Mouse (Mus musculus): ENCODE data around the gene Kidins220. TPM values are rescaled to one million over a fixed set of nuclear protein-coding genes. Genes with fewer than 3 reads are reported as not detected.
A peak's percentile ranks its signal among the peaks of the same experiment; 100 is the strongest.

The Kidins220 gene
- polyA plus RNA-seq, 1 experiment from 2014 or later = 26.1 TPM

DNA sequence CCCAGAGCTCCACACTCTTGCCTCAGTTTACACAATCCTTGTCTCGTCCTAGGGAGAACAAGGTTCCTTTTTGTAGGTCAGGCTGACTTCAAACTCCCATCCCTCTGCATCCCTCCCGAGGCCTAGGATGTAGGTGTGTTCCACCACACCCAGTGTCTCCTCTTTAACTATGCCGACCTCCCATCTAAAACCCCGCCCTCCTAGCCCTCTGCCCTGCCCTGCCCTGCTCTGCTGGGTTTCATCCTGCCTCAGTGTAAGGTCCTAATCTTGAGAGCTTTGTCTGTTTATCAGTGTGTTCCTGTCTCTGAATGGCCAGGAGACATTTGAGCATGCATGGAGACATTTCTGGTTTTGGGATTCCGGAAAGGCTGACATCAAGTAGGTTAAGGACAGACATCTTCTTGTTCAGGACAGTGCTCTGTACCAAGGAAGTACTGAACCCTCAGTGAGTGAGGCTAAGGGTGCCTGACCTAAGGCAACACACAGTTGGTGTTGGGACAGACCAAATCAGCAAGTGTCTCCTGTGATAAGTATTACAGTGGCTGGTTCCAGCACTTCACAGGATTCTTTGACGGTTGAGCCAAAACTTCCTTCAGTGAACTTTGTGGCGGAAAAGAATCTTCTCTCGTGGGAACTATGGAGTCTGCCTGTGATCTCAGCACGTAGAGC lies 32.0 kb upstream of the Kidins220 start:
- Histone ChIP-seq H3K27me3 (no peaks in the 10 kb centered on the region), H3K4me2 (replicated peaks) (no peak overlapping the region), H3K4me1 (no peaks in the 10 kb centered on the region), H3K9me3 (replicated peaks) (no peaks in the 10 kb centered on the region), H3K27ac (replicated peaks) (no peak overlapping the region), H3K4me3 (replicated peaks) (no peak overlapping the region), H3K36me3 (peaks cover 27% of the 10 kb centered on the region), H3K9ac (no peak overlapping the region)
- no peak for ATAC-seq (ENCODE audit: insufficient number of reproducible peaks, low FRiP score, low TSS enrichment, low read depth)
- WGBS = 76% methylated on average over 9 of the region's 9 CpGs

DNA sequence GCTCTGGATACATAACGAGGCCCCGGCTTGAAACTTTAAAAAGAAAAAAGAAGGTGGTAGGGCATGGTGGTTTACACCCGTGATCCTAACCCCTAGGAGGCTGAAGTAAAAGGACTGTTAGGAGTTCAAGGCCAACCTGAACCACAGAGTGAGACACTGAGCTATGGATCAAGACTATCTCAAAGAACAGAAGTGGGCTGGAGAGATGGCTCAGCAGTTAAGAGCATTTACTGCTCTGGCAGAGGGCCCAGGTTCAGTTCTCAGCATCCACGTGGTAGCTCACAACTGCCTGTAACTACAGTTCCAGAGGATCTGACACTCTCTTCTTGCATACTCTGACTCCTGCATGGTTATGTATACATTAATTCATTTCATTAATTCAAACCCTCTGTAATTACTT lies 31.3 kb upstream of the Kidins220 start:
- Histone ChIP-seq H3K27me3 (no peaks in the 10 kb centered on the region), H3K4me2 (replicated peaks) (no peak overlapping the region), H3K27ac (replicated peaks) (no peak overlapping the region), H3K36me3 (peaks cover 27% of the 10 kb centered on the region), H3K9ac (no peak overlapping the region), H3K9me3 (replicated peaks) (no peaks in the 10 kb centered on the region), H3K4me1 (no peaks in the 10 kb centered on the region), H3K4me3 (replicated peaks) (no peak overlapping the region)
- ATAC-seq (ENCODE audit: insufficient number of reproducible peaks, low FRiP score, low TSS enrichment, low read depth) = no peak
- WGBS = 87% methylated on average over 4 of the region's 4 CpGs

DNA sequence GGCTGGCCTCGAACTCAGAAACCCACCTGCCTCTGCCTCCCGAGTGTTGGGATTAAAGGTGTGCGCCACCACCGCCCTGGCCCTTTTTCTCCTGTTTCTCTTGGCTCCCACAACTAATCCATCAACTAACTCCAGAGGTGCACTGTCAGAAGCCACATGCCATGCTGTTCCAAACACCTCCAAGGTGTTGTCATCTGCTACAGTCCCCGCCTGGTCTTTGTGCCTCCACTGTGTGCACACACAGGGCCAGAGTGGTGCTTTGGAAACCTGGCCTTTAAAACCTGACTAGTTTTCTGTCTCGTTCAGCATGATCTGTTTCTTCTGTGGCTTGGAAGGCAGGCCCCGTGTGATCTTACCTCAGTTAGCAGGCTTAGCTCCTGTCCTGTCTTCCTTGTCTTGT lies 30.1 kb upstream of the Kidins220 start:
- Histone ChIP-seq H3K4me3 (replicated peaks) (no peak overlapping the region), H3K9ac (no peak overlapping the region), H3K36me3 (peaks cover 27% of the 10 kb centered on the region), H3K4me2 (replicated peaks) (no peak overlapping the region), H3K27ac (replicated peaks) (no peak overlapping the region), H3K4me1 (no peaks in the 10 kb centered on the region), H3K27me3 (no peaks in the 10 kb centered on the region), H3K9me3 (replicated peaks) (no peaks in the 10 kb centered on the region)
- WGBS = 91% methylated on average over 7 of the region's 7 CpGs
- no peak for ATAC-seq (ENCODE audit: insufficient number of reproducible peaks, low FRiP score, low TSS enrichment, low read depth)

DNA sequence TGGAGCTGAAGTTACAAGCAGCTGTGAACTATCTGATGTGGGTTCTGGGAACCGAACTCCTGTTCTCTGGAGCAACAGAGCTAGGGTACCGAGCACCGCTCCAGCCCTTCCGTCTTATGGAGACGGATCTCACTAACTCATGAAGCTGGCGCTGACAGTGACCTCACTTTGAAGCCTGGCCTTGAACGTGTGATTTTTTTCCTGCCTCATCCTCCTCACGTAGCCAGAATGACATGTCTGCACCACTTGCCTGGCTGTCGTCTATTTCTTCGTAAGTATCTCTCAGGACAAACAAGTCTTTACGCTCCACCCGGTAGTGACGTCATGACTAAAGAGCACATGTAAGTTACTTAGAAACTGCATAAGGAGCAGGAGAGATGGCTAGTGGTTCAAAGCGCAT lies 27.7 kb upstream of the Kidins220 start:
- ATAC-seq (ENCODE audit: insufficient number of reproducible peaks, low FRiP score, low TSS enrichment, low read depth) = no peak
- H3K36me3 ChIP-seq = peaks cover 31% of the 10 kb centered on the region
- no peaks in the 10 kb centered on the region for H3K9me3 ChIP-seq (replicated peaks)
- WGBS = 90% methylated on average over 14 of the region's 14 CpGs
- no peaks in the 10 kb centered on the region for H3K27me3 ChIP-seq
- H3K4me1 ChIP-seq = 0 out of 2 replicates have a peak, but pooled peaks cover 1% of the 10 kb centered on the region
- H3K9ac ChIP-seq = no peak overlapping the region
- no peak overlapping the region for H3K4me2 ChIP-seq (replicated peaks)
- H3K27ac ChIP-seq (replicated peaks) = no peak overlapping the region
- no peak overlapping the region for H3K4me3 ChIP-seq (replicated peaks)

DNA sequence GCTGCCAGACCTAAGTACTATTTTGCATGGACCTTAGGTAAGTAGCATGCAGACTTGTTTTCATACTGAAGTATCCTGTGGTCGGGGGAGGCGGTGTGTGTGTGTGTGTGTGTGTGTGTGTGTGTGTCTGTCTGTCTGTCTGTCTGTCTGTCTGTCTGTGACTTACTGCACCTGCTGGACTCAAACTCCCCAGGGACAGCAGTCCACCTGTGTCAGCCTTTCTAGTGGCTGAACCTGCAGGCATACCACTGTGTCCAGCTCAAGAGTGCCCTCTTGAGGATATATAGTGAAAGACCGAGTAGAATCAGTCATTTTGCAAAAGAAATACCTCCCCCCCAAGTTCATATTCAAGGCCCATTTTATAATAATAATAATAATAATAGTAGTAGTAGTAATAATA lies 26.4 kb upstream of the Kidins220 start:
- 60% methylated on average over 3 of the region's 3 CpGs for WGBS
- no peak for ATAC-seq (ENCODE audit: insufficient number of reproducible peaks, low FRiP score, low TSS enrichment, low read depth)

DNA sequence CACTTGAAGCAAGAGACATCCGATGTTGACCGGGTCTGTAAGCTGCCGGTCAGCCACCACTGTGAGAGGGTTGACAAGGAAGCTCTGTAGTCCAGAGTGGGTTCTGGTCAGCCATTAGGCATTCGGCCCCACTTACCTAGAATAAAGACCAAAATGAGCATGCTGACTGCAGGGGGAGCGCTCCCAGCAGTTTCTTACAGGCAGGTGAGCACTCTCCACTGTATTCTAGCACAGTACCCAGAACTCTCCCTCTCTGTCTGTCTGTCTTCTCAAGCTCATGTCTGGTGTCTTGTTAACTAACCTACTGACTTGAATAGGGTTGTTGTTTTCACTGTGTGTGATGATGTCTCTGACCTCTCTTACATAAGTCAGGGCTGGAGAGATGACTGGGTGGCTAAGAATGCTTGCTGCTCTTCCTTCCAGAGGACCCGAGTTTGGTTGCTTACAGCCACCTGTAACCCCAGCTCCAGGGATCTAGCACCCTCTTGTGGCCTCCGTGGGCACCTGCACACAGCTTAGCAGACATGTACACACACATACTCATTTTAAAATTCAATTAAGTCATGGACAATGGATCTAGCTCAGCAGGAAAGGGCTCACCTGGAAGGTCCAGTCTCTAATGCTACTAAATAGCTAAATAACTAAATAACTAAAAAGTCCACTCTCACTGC lies 24.2 kb upstream of the Kidins220 start:
- H3K4me1 ChIP-seq = peaks cover 8% of the 10 kb centered on the region; the same call in 1 of the 2 replicates
- H3K9ac ChIP-seq = no peak overlapping the region
- WGBS = 87% methylated on average over 7 of the region's 7 CpGs
- H3K4me3 ChIP-seq (replicated peaks) = no peak overlapping the region
- no peaks in the 10 kb centered on the region for H3K27me3 ChIP-seq
- H3K4me2 ChIP-seq (replicated peaks) = no peak overlapping the region
- no peaks in the 10 kb centered on the region for H3K9me3 ChIP-seq (replicated peaks)
- H3K27ac ChIP-seq (replicated peaks) = no peak overlapping the region
- H3K36me3 ChIP-seq = peaks cover 45% of the 10 kb centered on the region
- ATAC-seq (ENCODE audit: insufficient number of reproducible peaks, low FRiP score, low TSS enrichment, low read depth) = no peak

More for the DNA sequence above, 26.4 kb upstream of the Kidins220 start:
- Histone ChIP-seq H3K4me1 (peaks cover 8% of the 10 kb centered on the region; the same call in 1 of the 2 replicates), H3K27me3 (no peaks in the 10 kb centered on the region), H3K9ac (no peak overlapping the region), H3K36me3 (peaks cover 31% of the 10 kb centered on the region), H3K27ac (replicated peaks) (no peak overlapping the region), H3K4me2 (replicated peaks) (no peak overlapping the region), H3K9me3 (replicated peaks) (no peaks in the 10 kb centered on the region), H3K4me3 (replicated peaks) (no peak overlapping the region)

DNA sequence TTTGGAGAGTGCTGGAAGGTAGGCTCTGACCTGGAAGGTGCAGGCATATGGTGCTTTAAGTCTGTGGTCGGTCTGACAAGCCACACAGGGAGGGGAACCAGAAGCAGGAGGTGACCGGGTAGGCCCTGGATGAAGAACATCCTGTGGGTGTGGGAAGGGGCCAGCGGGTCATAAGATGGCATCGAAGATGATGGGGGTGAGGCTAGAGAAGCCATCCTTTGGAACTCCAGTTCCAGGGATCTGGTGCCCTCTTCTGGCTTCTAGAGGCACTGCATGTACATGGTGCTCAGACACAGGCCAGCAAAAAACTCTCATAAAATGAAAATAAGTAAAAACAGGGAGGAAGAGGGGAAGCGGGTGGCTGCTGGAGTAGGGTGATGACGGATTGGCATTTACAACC lies 22.6 kb upstream of the Kidins220 start:
- peak; percentile 40; the same call in 1 of the 2 replicates for ATAC-seq (ENCODE audit: insufficient number of reproducible peaks, low FRiP score, low TSS enrichment, low read depth)
- H3K4me1 ChIP-seq = peaks cover 8% of the 10 kb centered on the region; the same call in 1 of the 2 replicates
- no peak overlapping the region for H3K4me3 ChIP-seq (replicated peaks)
- no peaks in the 10 kb centered on the region for H3K9me3 ChIP-seq (replicated peaks)
- H3K9ac ChIP-seq = no peak overlapping the region
- H3K27ac ChIP-seq (replicated peaks) = no peak overlapping the region
- H3K4me2 ChIP-seq (replicated peaks) = no peak overlapping the region
- H3K27me3 ChIP-seq = no peaks in the 10 kb centered on the region
- 54% methylated on average over 6 of the region's 6 CpGs for WGBS
- H3K36me3 ChIP-seq = peaks cover 46% of the 10 kb centered on the region

DNA sequence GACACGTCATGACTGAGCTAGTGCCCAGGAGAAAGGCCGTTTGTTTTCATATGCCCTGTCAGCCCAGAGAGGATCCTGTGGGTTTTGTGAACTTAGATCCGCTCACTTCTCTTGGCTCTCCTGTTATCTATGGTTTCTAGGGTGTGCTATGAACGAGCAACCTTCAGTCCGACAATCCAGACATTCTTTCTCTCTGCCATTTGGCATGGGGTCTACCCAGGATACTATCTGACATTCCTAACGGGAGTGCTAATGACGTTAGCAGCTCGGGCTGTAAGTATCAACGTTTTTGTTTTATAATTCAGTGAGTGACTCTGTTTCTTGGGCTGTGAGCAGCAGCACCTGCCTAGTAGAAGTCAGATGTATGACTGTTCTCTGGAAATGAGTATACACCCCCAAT lies 19.6 kb upstream of the Kidins220 start:
- no peaks in the 10 kb centered on the region for H3K9me3 ChIP-seq (replicated peaks)
- peaks cover 54% of the 10 kb centered on the region for H3K36me3 ChIP-seq
- no peak overlapping the region for H3K4me2 ChIP-seq (replicated peaks)
- WGBS = 82% methylated on average over 9 of the region's 9 CpGs
- H3K27ac ChIP-seq (replicated peaks) = no peak overlapping the region
- no peak overlapping the region for H3K9ac ChIP-seq
- H3K4me1 ChIP-seq = peaks cover 8% of the 10 kb centered on the region; the same call in 1 of the 2 replicates
- no peak overlapping the region for H3K4me3 ChIP-seq (replicated peaks)
- H3K27me3 ChIP-seq = no peaks in the 10 kb centered on the region
- ATAC-seq (ENCODE audit: insufficient number of reproducible peaks, low FRiP score, low TSS enrichment, low read depth) = no peak

DNA sequence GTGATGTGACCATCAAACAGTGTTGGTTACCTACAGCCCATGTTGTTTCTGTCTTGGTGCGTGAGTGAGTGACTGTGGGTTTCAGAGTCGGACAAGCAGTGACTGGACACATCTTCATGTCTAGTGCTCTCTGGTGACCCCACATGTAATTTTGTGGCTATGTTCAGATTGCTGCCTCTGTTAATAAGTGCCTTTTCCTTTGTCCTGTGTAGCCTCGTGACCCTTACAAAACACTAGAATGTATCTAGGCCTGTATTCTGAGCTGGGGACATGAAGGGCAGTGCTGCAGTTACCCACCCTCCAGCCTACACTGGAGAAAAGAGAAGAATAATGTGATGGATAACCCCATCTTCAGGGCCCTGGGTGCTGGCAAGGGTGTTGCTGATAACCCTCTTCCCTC lies 16.2 kb upstream of the Kidins220 start:
- Histone ChIP-seq H3K4me1 (no peaks in the 10 kb centered on the region), H3K27ac (replicated peaks) (no peak overlapping the region), H3K9ac (no peak overlapping the region), H3K9me3 (replicated peaks) (no peaks in the 10 kb centered on the region), H3K4me3 (replicated peaks) (no peak overlapping the region), H3K27me3 (no peaks in the 10 kb centered on the region), H3K4me2 (replicated peaks) (no peak overlapping the region), H3K36me3 (peaks cover 35% of the 10 kb centered on the region)
- ATAC-seq (ENCODE audit: insufficient number of reproducible peaks, low FRiP score, low TSS enrichment, low read depth) = no peak
- 89% methylated on average over 3 of the region's 3 CpGs for WGBS

DNA sequence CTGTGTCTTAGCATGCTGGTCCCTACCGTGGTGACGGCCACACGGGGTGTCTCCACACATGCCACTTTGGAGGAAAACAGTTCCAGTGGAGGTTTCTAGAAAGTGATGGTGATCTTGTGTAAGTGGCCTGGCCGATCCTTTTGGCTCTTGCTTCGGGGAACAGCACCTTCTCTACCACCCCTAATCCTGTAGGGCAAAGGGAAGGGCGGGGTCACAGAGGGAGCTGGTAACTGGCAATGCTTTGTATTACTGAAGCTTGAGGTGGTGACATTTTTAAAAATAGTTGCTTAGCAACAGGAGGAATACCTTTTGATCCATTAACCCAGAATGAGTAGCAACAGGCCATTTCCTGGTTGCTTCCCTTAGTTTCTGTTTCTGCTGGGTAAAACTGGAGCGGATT lies 12.9 kb upstream of the Kidins220 start:
- no peak overlapping the region for H3K4me2 ChIP-seq (replicated peaks)
- WGBS = 87% methylated on average over 7 of the region's 7 CpGs
- no peaks in the 10 kb centered on the region for H3K9me3 ChIP-seq (replicated peaks)
- H3K36me3 ChIP-seq = peaks cover 14% of the 10 kb centered on the region; the same call in 1 of the 2 replicates
- no peaks in the 10 kb centered on the region for H3K4me1 ChIP-seq
- no peak overlapping the region for H3K27ac ChIP-seq (replicated peaks)
- H3K27me3 ChIP-seq = no peaks in the 10 kb centered on the region
- no peak overlapping the region for H3K4me3 ChIP-seq (replicated peaks)
- H3K9ac ChIP-seq = no peak overlapping the region
- ATAC-seq (ENCODE audit: insufficient number of reproducible peaks, low FRiP score, low TSS enrichment, low read depth) = no peak

DNA sequence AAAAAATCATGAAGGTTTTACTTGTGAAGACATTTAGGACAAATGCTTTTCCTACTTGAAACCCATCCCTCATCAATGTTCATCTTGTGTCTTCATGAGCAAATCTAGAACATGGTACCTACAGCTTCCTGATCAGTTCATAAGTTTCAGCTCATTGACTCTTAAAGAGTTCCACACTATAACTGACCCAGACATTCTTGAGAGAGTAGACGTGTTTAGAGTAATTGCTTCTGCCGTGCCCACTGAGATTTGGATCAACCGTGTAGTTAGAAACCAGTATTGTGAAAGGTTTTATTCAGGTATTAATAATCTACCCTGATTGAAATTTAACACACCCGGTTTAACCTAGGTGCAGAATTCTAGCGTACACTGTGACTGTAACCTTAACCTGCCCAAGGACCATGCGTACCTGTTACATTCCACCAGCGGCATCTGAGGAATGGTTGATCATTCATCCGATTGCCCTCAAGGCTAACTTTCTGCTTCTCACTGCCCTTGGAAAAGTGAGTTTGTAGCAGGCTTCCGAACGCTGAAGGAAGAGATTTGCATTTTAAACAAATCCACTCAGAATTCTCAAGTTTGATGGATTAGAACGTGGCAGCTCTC lies 12.3 kb upstream of the Kidins220 start:
- Histone ChIP-seq H3K4me1 (no peaks in the 10 kb centered on the region), H3K27ac (replicated peaks) (no peak overlapping the region), H3K27me3 (no peaks in the 10 kb centered on the region), H3K4me2 (replicated peaks) (no peak overlapping the region), H3K4me3 (replicated peaks) (no peak overlapping the region), H3K36me3 (peaks cover 11% of the 10 kb centered on the region; the same call in 1 of the 2 replicates), H3K9ac (no peak overlapping the region), H3K9me3 (replicated peaks) (no peaks in the 10 kb centered on the region)
- ATAC-seq (ENCODE audit: insufficient number of reproducible peaks, low FRiP score, low TSS enrichment, low read depth) = no peak
- 65% methylated on average over 11 of the region's 11 CpGs for WGBS
